Mouse (Mus musculus) gonadal fat pad, adult 2 months (tissue): ENCODE measurements around the gene Sult2b1. TPM values are rescaled to one million over a fixed set of nuclear protein-coding genes. Genes with fewer than 3 reads are reported as not detected.

Experiments used
- DNase-seq: peaks from one replicate; pipeline ENCODE4 v3.0.0-alpha.2; 2012; ENCODE audit warnings: low read depth
- polyA plus RNA-seq: library from polyadenylated mRNA; depleted of rRNA; stranded (reverse); fragments of >200 nt; gene quantifications from 2 replicates; pipeline ENCODE4 v1.2.3, GENCODE M21; 2012; rRNA removed

Sult2b1 gene
- polyA plus RNA-seq, result 22.6 and 37.0 TPM in 2 replicates

- DNase-seq, result no peak
These were observed at the start of gene Sult2b1 for GRCm38 (mm10) chr7:45784524-45785372. Gene Sult2b1, minus strand, starts transcription at chr7:45784669.

- no peak for DNase-seq
These were observed 49.5 kb upstream of the Sult2b1 start for GRCm38 (mm10) chr7:45833924-45834323.

- no peak for DNase-seq
These were observed 48.8 kb upstream of the Sult2b1 start for GRCm38 (mm10) chr7:45833148-45833790.

GRCm38 (mm10) chr7:45832428-45832827, 48.0 kb upstream of the Sult2b1 start:
- no peak for DNase-seq

- DNase-seq, result no peak
These were observed 46.7 kb upstream of the Sult2b1 start for GRCm38 (mm10) chr7:45831128-45831525.

GRCm38 (mm10) chr7:45830427-45831127, 46.1 kb upstream of the Sult2b1 start, which contains the start of gene Grwd1:
Gene Grwd1, minus strand, starts transcription at chr7:45830944.
- peak; percentile 63 for DNase-seq

GRCm38 (mm10) chr7:45826631-45827030, 42.2 kb upstream of the Sult2b1 start:
- DNase-seq, result no peak

GRCm38 (mm10) chr7:45824598-45824997, 40.1 kb upstream of the Sult2b1 start, which contains the start of gene Kcnj14:
Gene Kcnj14, minus strand, starts transcription at chr7:45824782.
- DNase-seq, result no peak

- no peak for DNase-seq
These were observed 36.4 kb upstream of the Sult2b1 start for GRCm38 (mm10) chr7:45820913-45821312.

- DNase-seq, result no peak
These were observed 35.4 kb upstream of the Sult2b1 start for GRCm38 (mm10) chr7:45819843-45820242.

GRCm38 (mm10) chr7:45815984-45816351, 31.5 kb upstream of the Sult2b1 start:
- DNase-seq, result no peak

- DNase-seq, result no peak
These were observed 31.0 kb upstream of the Sult2b1 start for GRCm38 (mm10) chr7:45815323-45815983.

- DNase-seq, result no peak
These were observed 30.4 kb upstream of the Sult2b1 start for GRCm38 (mm10) chr7:45814841-45815240.

- DNase-seq, result peak; percentile 93
These were observed 29.6 kb upstream of the Sult2b1 start, which contains the start of gene Cyth2 for GRCm38 (mm10) chr7:45813787-45814779. Gene Cyth2, minus strand, starts transcription at chr7:45814581.

GRCm38 (mm10) chr7:45812921-45813320, 28.5 kb upstream of the Sult2b1 start:
- DNase-seq, result no peak

- DNase-seq, result no peak
These were observed 25.0 kb upstream of the Sult2b1 start for GRCm38 (mm10) chr7:45809276-45810075.

- no peak for DNase-seq
These were observed 24.0 kb upstream of the Sult2b1 start for GRCm38 (mm10) chr7:45808471-45808870.

GRCm38 (mm10) chr7:45805941-45806340, 21.5 kb upstream of the Sult2b1 start:
- DNase-seq, result no peak

GRCm38 (mm10) chr7:45802551-45802950, 18.1 kb upstream of the Sult2b1 start:
- DNase-seq, result no peak

- no peak for DNase-seq
These were observed 16.9 kb upstream of the Sult2b1 start for GRCm38 (mm10) chr7:45801348-45801747.
